Mouse (Mus musculus) embryo, embryonic 11 days (tissue): Measurements from ENCODE around the gene Pcdh9.
A peak's percentile ranks its signal among the peaks of the same experiment; 100 is the strongest.

Source experiments
- DNase-seq: peaks from one replicate; pipeline ENCODE4 v3.0.0-alpha.2; 2015

Pcdh9 gene

GRCm38 (mm10) chr14:93785031-93785430, 105.4 kb downstream of the Pcdh9 start:
- DNase-seq: no peak

- no peak for DNase-seq
These were observed 127.6 kb downstream of the Pcdh9 start for GRCm38 (mm10) chr14:93762855-93763254.

- DNase-seq: peak; percentile 21
These were observed 156.3 kb downstream of the Pcdh9 start for GRCm38 (mm10) chr14:93734077-93734673.

- no peak for DNase-seq
These were observed 164.7 kb downstream of the Pcdh9 start for GRCm38 (mm10) chr14:93725798-93726197.

- no peak for DNase-seq
These were observed 171.3 kb downstream of the Pcdh9 start for GRCm38 (mm10) chr14:93719208-93719607.

GRCm38 (mm10) chr14:93713250-93713935, 177.1 kb downstream of the Pcdh9 start:
- DNase-seq: no peak

- DNase-seq: no peak
These were observed 181.8 kb downstream of the Pcdh9 start for GRCm38 (mm10) chr14:93708651-93709050.

GRCm38 (mm10) chr14:93701385-93702101, 188.9 kb downstream of the Pcdh9 start:
- peak; percentile 7 for DNase-seq

- no peak for DNase-seq
These were observed 189.6 kb downstream of the Pcdh9 start for GRCm38 (mm10) chr14:93700916-93701315.

GRCm38 (mm10) chr14:93684641-93685040, 205.8 kb downstream of the Pcdh9 start:
- no peak for DNase-seq

GRCm38 (mm10) chr14:93675273-93676068, 215.0 kb downstream of the Pcdh9 start:
- no peak for DNase-seq

- DNase-seq: no peak
These were observed 236.3 kb downstream of the Pcdh9 start for GRCm38 (mm10) chr14:93653986-93654757.

- DNase-seq: no peak
These were observed 263.2 kb downstream of the Pcdh9 start for GRCm38 (mm10) chr14:93627241-93627640.

GRCm38 (mm10) chr14:93624144-93624543, 266.3 kb downstream of the Pcdh9 start:
- DNase-seq: no peak

- DNase-seq: peak; percentile 16
These were observed 269.3 kb downstream of the Pcdh9 start for GRCm38 (mm10) chr14:93621211-93621610.

- no peak for DNase-seq
These were observed 282.9 kb downstream of the Pcdh9 start for GRCm38 (mm10) chr14:93607546-93607945.

- DNase-seq: no peak
These were observed 290.5 kb downstream of the Pcdh9 start for GRCm38 (mm10) chr14:93599997-93600396.

GRCm38 (mm10) chr14:93585432-93586024, 305.0 kb downstream of the Pcdh9 start:
- no peak for DNase-seq

- DNase-seq: no peak
These were observed 326.1 kb downstream of the Pcdh9 start for GRCm38 (mm10) chr14:93564361-93564760.

- no peak for DNase-seq
These were observed 328.9 kb downstream of the Pcdh9 start for GRCm38 (mm10) chr14:93561577-93561976.

- no peak for DNase-seq
These were observed 336.7 kb downstream of the Pcdh9 start for GRCm38 (mm10) chr14:93553771-93554170.

- no peak for DNase-seq
These were observed 344.9 kb downstream of the Pcdh9 start for GRCm38 (mm10) chr14:93545575-93545974.
